Mouse (Mus musculus) bone marrow macrophage, adult 2 months (primary cell): Measurements from ENCODE around the gene Pwwp2b.

Experiments used
- CTCF ChIP-seq: IDR thresholded peaks from 2 replicates; pipeline ENCODE4 v1.5.1; 2012; ENCODE audit warnings: low read depth, mild to moderate bottlenecking, low read length, moderate library complexity
- POLR2A ChIP-seq: IDR thresholded peaks from 2 replicates; pipeline ENCODE4 v1.6.1; 2012; ENCODE audit warnings: mild to moderate bottlenecking, low read depth, low read length, borderline replicate concordance

GRCm38 (mm10) chr7:139279571-139279970, 31.3 kb downstream of the Pwwp2b start:
- TF ChIP-seq CTCF (no peak), POLR2A (no peak)
